Mouse (Mus musculus) megakaryocyte progenitor cell, adult 5-6 weeks (primary cell): ENCODE results near the gene Elf2. TPM values are rescaled to one million over a fixed set of nuclear protein-coding genes. Genes with fewer than 3 reads are reported as not detected.

Experiments
- ATAC-seq: replicated peaks from 2 replicates; pipeline ENCODE4 v1.8.0; 2016; ENCODE audit warnings: mild to moderate bottlenecking, moderate TSS enrichment, inconsistent platforms; ENCODE audit not compliant: poor library complexity
- total RNA-seq, 2 experiments: library from RNA; stranded (forward) in 1 of 2; stranded (reverse) in 1 of 2; fragments of 157-497, 149-512 nt in 1 of 2; fragments of 200-1000 nt in 1 of 2; gene quantifications; 2 replicates each; pipeline versions ENCODE4 v1.2.3 to v1.2.4; 2015 to 2017

The Elf2 gene
- 40.3 and 43.1 TPM in 2 replicates for total RNA-seq (2015)
- total RNA-seq (2017), result 96.0 and 124 TPM in 2 replicates

DNA sequence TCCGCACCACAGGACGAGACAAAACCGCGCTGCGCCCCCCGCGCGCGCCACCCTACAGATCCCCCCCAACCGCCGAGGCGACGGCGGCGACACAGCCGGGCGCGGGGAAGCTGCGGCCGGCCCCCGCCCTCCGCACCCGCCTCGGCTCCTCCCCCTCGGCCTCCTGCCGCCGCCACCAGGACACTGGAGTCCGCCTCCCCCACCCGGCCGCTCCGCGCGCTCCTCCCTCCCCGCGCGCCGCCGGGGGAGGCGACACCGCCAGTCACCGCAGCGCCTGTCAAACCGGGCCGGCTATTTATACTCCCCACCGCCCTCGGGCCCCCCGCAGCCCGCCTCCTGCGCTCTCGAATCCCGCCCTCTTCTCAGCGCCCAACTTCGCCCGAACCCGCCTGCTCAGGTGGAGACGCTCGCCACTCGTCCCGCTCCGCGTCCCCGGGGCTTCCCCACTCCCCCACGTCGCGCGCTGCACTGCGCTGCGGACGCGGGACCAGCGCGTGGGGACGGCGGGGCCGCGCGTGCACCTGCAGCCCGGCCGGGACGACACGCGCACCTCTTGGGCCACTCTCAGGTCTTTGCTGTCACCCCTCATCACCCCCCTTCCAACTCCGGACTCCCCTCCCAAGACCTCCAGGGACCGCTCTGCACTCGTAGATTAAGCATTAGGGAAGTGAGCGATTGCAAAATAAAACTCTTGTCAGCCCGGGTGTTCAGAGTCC, at the start of gene Elf2:
Gene Elf2 (minus strand): TSS at position 112 of the 716 bp plus-strand sequence.
- ATAC-seq, result peak; percentile 64

DNA sequence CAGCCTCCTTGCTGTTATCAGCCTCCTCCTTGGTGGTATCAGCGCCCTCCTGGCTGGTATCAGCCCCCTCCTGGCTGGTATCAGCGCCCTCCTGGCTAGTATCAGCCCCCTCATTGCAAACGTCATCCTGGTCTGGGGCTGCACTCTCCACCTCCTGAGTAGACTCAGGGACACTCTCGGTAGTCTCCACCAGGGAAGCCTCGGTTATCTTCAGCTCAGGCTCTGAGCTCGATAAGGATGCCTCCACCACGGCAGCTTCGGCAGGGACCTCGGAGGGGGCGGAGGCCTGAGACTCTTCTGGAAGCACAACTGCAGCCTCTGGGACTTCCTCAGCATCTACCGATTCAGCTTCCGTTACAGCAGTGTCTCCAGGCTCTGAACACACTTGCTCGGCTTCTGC, 48.4 kb upstream of the Elf2 start:
- ATAC-seq, result peak; percentile 98

DNA sequence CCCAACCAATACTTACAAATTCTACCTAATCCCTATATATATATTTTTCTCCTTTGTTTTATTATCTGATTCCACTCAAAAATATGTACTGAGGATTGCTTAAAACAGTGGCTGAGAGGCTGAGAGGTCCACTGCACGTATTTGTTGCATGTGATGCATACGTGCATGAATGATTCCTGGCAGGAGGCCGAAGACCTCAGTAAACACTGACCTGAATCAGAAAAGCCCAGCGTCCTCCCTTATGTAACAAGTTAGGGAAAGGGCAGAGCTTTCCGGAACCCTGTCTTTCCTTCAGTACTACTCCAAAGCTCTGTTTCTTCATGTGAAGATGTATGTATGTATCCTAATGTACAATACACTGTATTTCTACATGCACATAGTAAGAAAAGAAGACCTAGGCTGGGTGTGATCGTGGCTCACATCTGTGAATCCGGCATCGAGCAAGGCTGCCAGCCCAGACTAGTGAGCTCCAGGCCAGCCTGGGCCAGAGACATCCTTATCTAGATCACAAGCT, 47.5 kb upstream of the Elf2 start:
- no peak for ATAC-seq

DNA sequence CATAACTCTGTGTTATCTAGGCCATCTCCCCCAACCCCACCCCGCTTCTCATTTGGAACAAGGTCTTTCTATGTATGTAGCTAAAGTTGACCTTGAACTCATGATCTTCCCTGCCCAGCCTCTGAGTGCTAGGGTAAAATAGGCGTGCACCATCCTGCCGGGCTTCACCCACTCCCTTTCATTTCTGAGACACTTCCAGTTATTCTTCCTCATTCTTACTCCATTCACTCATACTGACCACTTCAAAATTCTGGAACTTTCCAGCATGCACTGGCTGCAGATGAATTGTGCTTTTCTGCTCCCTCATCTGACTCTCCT, 46.6 kb upstream of the Elf2 start:
- no peak for ATAC-seq

- no peak for ATAC-seq
Observed at GRCm38 (mm10) chr3:51386441-51387133, 46.1 kb upstream of the Elf2 start.

GRCm38 (mm10) chr3:51383409-51383808, 42.9 kb upstream of the Elf2 start:
- no peak for ATAC-seq

DNA sequence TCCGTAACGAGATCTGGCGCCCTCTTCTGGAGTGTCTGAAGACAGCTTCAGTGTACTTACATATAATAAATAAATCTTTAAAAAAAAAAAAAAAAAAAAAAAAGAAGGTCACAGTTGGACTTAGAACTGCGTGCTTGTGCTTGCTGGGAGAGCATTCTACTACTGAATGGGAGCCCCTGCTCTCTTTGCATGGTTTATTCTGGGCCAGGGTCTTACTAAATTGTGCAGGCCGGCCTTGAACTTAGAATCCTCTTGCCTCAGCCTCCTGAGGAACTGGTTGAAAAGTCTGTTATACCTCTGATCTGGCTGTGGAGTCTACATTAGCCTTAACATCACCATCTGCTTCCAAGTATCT, 40.2 kb upstream of the Elf2 start:
- no peak for ATAC-seq

DNA sequence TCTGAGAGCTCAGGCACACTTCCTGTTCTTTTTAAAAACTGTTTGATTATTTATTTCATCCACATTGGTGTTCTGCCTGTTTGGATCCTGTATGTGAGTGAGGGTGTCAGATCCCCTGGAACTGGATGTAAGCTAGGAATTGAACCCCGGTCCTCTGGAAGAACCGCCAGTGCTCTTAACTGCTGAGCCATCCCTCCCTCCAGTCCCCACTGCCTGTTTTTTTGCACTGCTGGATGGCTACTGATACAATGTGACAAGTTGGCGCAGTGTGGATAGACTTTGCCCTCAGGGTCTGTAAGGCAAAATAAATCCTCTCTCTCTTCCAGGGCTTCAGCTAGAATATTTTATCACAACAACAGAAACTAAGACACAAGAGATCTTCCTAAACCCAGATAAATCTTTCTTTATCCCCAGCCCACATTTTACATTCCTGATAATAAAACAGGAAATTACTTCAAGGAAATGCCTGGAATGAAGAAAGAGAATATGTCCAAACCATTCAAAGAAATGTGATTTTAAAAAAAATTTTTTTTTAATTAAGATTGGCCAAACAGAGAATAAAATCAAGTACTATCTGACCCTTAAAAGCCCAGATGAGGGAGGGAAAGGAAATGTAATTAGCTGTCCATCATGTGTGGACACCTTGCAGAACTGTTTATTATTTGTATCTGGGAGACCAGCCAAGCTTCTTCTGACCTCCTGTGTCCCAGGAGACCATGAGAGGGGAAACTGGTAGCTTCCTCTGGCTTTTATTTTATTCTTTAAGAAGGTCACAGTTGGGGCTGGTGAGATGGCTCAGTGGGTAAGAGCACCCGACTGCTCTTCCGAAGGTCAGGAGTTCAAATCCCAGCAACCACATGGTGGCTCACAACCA, 39.6 kb upstream of the Elf2 start:
- ATAC-seq, result no peak

DNA sequence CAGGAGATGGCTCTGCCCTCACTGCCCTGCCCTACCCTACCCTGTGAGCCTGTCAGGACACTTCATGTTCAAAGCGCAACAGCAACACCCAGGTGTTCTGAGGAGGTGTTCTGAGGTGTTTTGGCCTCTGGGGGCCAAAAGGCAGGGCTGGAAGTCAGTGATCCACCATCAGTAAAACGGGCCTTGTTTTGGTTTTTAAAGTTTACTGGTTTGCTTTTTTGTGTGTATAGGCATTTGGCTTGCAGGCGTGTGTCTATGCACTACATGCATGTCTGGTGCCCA, 38.1 kb upstream of the Elf2 start:
- ATAC-seq, result no peak

DNA sequence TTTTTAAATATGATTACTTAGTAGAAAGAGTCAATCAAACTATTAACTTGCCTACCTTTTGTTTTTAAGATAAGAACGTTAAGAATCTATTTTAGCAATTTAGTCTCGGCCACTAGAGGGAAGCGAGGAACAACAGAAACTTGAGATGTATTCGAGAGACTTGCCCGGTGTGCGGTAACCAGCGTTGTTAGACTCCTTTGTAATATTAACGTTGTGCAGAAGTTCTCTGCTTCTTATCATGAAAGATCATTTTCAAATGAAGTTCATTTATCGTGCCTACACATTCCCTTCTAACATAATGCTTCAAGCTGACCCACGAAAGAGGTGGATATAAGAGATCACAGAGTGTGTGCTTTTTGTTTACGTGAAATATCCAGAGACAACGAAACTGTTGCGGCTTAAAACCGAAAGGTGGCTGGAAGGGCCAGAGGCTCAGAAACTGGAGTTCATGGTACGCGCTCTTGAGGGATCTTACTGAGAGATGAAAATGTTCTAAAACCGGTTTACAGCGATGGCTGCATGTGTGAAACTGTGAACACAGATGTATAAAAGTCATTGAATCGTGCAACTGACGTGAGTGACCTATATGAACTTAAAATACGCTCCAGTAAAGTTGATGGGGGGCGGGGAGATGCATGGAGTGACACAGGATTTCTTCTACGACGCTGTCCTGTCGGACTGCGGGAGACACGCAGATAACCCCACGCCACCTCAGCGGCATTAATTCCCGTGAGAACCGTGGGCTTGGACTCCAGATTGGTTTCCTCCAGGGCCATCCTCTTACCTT, 37.6 kb upstream of the Elf2 start:
- ATAC-seq, result peak; percentile 67

DNA sequence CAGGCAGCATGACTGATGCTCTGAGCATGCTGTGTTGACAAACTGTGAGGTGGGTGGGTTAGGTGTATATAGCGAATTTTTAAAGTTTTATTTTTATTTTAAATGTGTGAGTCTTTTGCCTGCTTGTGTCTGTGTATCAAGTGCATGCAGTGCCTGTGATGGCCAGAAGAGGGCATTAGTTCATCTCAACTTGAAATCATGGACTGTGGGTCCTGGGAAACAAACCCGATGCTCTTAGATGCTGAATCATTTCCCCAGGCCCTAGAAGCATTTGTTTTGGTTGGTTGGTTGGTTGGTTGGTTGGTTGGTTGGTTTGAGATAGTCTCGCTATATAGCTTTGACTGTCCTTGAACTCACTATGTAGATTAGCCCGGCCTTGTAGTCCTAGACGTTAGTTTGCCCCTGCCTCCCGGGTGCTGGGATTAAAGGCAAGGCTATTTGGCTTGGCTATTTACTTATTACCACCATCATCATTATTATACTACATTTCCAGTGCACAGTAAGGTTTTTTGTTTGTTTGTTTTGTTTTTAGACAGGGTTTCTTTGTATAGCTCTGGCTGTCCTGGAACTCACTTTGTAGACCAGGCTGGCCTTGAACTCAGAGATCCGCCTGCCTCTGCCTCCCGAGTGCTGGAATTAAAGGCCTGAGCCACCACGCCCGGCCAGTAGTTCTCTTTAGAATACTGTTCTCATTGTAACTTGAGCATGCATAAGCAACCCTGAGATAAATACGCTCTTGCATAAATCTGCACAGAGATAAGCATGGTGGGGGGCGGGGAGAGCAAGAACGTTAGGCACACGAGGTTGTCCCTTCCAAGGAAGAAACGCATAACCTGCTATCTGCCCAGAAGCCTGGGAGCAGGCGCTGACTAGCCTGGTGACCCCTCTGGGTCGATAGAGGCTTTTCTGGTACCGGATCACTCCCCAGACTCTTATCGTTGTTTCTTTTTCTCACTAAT, 35.1 kb upstream of the Elf2 start:
- peak; percentile 71 for ATAC-seq

- ATAC-seq, result no peak
Observed at GRCm38 (mm10) chr3:51373544-51373943, 33.1 kb upstream of the Elf2 start.

DNA sequence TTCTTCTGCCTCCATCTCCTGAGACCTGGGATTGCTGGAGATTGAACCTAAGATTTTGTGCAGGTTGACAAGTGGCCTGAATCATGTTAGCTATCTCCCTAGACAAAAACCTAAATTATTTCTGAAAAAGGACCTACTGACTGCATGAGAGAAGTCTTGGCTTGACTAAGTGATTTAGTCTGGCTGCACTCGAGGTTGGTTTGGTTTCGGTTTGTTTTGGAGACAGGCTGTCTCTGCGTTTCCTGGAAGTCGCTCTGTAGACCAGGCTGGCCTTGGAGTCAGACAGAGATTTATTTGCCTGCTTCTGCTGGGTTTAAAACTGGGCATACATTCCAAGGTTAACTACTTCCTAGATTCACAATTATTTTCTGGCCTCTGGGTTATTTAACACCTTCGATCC, 32.4 kb upstream of the Elf2 start:
- ATAC-seq, result no peak

DNA sequence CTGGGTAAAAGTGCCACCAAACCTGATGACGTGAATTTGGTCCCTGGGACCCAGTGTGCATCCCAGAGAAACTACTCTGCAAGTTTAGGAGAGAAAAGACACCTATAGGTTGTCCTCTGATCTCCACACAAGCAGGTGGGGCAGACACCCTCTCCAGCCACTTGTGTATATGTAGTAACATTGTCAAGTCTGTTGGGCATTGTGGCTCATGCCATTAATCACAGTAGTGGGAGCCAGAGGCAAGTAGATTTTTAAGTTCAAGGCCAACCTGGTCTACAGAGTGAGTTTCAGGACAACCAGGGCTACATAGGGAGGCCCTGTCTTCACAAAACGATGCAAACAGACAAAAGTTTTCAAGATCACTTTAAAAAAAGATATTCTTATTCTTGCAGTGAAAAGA, 31.4 kb upstream of the Elf2 start:
- no peak for ATAC-seq

GRCm38 (mm10) chr3:51368011-51368410, 27.5 kb upstream of the Elf2 start:
- no peak for ATAC-seq

DNA sequence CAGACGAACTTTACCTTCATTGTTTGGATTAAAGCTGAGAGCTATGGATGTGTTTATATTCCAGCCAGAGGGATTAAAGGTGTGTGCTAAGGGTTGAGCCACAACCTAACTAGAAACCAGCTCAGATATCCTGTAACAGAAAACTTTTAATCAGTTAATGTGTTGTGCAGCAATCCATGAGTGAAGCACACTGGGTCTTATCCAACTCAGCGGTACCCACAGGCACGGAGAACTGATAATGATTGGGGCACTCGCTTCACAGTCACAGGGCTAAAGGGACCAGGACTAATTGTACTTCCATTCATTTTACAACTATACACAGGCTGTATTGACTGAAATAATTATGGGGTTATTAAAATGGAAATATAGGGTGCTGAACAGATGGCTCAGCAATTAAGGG, 26.5 kb upstream of the Elf2 start:
- ATAC-seq, result peak; percentile 35

DNA sequence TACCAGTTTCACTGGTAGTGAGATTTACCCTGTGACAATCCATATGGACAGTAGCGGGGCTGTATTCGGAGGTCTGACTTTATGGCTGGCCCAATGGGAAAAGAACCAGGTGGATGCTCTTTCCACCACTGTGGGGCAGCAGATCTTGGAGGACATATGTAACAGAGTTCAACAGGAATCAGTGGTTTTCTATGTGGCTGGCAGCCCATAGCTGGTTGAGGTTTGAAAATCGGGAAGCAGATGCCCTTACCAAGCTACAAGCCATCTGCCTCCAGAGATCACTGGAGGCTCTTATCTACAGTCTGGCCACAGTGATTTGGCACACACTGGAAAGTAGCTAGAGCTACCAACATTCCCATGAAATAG, 25.0 kb upstream of the Elf2 start:
- ATAC-seq, result peak; percentile 35

- ATAC-seq, result peak; percentile 93
Observed at GRCm38 (mm10) chr3:51364703-51365516, 24.4 kb upstream of the Elf2 start.

- no peak for ATAC-seq
Observed at GRCm38 (mm10) chr3:51361066-51361465, 20.6 kb upstream of the Elf2 start.
